Mouse (Mus musculus): ENCODE measurements around the gene Olfr1150-ps1. TPM values are rescaled to one million over a fixed set of nuclear protein-coding genes. Genes with fewer than 3 reads are reported as not detected.

Olfr1150-ps1 gene
- not detected in 2 replicates for polyA plus RNA-seq (2015; fragmentation: Nextera tagmentation; extraction: Ambion mirVana)

DNA sequence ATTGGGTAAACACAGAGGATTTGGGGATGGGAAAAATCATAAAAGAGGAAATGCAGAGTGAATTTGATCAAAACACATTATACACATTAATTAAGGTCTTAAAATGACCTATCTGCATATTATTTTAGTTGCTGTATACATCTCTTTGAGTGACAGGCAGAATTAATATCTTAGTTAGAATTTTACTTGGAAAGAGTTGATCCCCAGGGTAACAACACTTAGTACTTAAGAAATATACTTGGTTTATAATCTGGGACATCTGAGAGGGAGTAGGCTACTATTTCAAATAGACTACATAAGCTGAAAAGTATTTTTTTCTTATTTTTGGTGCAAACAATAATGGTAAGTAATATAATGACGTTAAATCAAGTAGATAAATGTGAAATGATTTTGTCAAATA, at the start of gene Olfr1150-ps1:
Gene Olfr1150-ps1, plus strand, starts transcription at position 301 of the 400 bp plus-strand sequence.
- ATAC-seq (ENCODE audit: borderline replicate concordance, extremely low read depth, low FRiP score, low TSS enrichment): no peak
- H3K4me1 ChIP-seq: no peaks in the 10 kb centered on the region
- no peak within 1 kb of the TSS for H3K4me3 ChIP-seq
- H3K9ac ChIP-seq: no peak within 1 kb of the TSS
- H3K27ac ChIP-seq: no peak within 1 kb of the TSS
- no peaks in the 10 kb centered on the region for H3K36me3 ChIP-seq
- no peak within 1 kb of the TSS for H3K4me2 ChIP-seq
- H3K27me3 ChIP-seq: no peaks in the 10 kb centered on the region
- 81% methylated on average over 1 of the region's 1 CpGs for WGBS
- no peaks in the 10 kb centered on the region for H3K9me3 ChIP-seq

DNA sequence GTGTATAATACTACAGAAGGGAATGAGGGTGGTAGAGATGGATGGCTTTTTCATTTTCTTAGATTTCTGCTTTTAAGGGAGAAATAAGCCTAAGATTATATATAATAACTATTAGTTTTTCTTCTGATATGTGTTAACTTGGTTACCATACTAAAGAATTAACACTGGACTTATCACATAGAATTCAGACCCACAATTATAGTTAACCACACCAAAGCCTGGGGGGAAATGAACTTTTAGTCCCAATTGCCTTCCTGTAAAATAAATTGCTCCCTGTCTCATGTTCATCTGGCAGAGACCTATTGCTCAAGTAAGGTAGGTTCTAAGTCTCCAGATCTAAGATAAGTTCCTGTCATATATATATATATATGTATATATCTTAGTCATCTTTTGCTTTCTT, 43.5 kb upstream of the Olfr1150-ps1 start, which contains the start of gene Olfr1143:
Gene Olfr1143, plus strand, starts transcription at position 301 of the 400 bp plus-strand sequence.
- no peaks in the 10 kb centered on the region for H3K9me3 ChIP-seq
- ATAC-seq (ENCODE audit: borderline replicate concordance, extremely low read depth, low FRiP score, low TSS enrichment): no peak
- no peak within 1 kb of the TSS for H3K4me2 ChIP-seq
- H3K4me3 ChIP-seq: no peak within 1 kb of the TSS
- no peak within 1 kb of the TSS for H3K9ac ChIP-seq
- no peaks in the 10 kb centered on the region for H3K36me3 ChIP-seq
- no peaks in the 10 kb centered on the region for H3K27me3 ChIP-seq
- no peaks in the 10 kb centered on the region for H3K4me1 ChIP-seq
- no peak within 1 kb of the TSS for H3K27ac ChIP-seq

DNA sequence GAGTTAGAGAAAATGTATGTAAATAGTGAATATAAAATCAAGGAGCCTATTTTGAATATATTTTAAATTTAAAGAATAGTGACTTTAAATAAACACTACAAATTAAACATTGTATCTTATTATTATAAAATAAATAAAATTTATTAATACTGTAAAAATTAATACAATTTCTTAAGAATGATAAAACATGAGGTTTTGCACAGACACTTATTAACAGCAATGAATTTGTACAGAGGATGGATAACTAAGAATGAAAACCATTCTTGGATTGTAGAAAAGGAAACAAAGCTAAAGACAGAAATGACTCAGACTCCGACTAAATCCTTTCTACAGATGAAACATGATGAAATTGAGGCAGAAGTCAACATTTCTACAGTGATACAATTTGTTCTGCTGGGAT, 34.3 kb upstream of the Olfr1150-ps1 start, which contains the start of gene Olfr1145:
Gene Olfr1145, plus strand, starts transcription at position 301 of the 400 bp plus-strand sequence.
- H3K27ac ChIP-seq: no peak within 1 kb of the TSS
- 84% methylated on average over 1 of the region's 1 CpGs for WGBS

DNA sequence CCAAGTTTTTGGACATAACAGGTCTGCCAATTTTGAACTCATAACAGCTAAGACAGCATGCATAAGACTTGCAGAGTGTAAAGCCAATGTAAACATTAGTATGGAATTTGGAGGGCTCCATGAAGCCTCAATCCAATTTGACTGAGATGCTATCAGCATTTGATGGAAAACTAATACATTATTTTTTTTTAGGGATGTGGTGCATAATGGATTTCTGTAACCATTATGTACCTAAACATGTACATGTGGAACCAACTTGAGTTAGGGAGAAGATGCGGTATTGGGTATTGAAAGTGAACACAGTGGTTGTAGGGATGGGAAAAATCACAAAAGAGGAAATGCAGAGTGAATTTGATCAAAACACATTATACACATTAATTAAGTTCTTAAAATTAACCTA, 13.6 kb upstream of the Olfr1150-ps1 start, which contains the start of gene Olfr1148:
Gene Olfr1148, plus strand, starts transcription at position 301 of the 400 bp plus-strand sequence.
- WGBS: 94% methylated on average over 1 of the region's 1 CpGs
- Histone ChIP-seq H3K4me3 (no peak within 1 kb of the TSS), H3K9me3 (no peaks in the 10 kb centered on the region), H3K36me3 (no peaks in the 10 kb centered on the region), H3K4me1 (no peaks in the 10 kb centered on the region), H3K27ac (no peak within 1 kb of the TSS), H3K9ac (no peak within 1 kb of the TSS), H3K4me2 (no peak within 1 kb of the TSS), H3K27me3 (no peaks in the 10 kb centered on the region)
- no peak for ATAC-seq (ENCODE audit: borderline replicate concordance, extremely low read depth, low FRiP score, low TSS enrichment)

More for the DNA sequence above, 34.3 kb upstream of the Olfr1150-ps1 start, which contains the start of gene Olfr1145:
- Histone ChIP-seq H3K27me3 (no peaks in the 10 kb centered on the region), H3K9ac (no peak within 1 kb of the TSS), H3K9me3 (no peaks in the 10 kb centered on the region), H3K4me3 (no peak within 1 kb of the TSS), H3K4me2 (no peak within 1 kb of the TSS), H3K4me1 (no peaks in the 10 kb centered on the region), H3K36me3 (no peaks in the 10 kb centered on the region)
- ATAC-seq (ENCODE audit: borderline replicate concordance, extremely low read depth, low FRiP score, low TSS enrichment): no peak

DNA sequence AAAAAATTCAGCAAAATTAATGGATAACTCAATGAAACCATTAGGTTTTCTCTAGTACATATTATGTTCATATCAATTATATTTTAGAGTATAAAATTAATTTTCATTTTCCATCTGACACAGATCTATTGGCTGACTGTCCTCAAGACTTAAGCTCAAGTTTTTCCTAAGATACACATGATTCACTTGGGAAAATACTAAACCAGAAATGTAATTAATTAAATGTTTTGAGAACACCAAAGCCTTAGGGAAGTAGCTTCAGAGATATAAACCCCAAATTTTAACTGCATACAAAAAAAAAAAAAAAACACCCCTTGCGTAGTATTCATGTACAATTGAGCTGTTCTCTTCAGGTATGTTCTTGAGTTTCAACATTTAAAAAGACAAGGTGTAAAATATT, 11.8 kb downstream of the Olfr1150-ps1 start, which contains the start of gene Olfr1151:
Gene Olfr1151, plus strand, starts transcription at position 301 of the 400 bp plus-strand sequence.
- H3K4me1 ChIP-seq: no peaks in the 10 kb centered on the region
- 81% methylated on average over 1 of the region's 1 CpGs for WGBS
- ATAC-seq (ENCODE audit: borderline replicate concordance, extremely low read depth, low FRiP score, low TSS enrichment): no peak
- no peaks in the 10 kb centered on the region for H3K9me3 ChIP-seq
- no peak within 1 kb of the TSS for H3K4me2 ChIP-seq
- no peak within 1 kb of the TSS for H3K9ac ChIP-seq
- H3K27me3 ChIP-seq: no peaks in the 10 kb centered on the region
- H3K4me3 ChIP-seq: no peak within 1 kb of the TSS
- H3K36me3 ChIP-seq: no peaks in the 10 kb centered on the region
- H3K27ac ChIP-seq: no peak within 1 kb of the TSS

DNA sequence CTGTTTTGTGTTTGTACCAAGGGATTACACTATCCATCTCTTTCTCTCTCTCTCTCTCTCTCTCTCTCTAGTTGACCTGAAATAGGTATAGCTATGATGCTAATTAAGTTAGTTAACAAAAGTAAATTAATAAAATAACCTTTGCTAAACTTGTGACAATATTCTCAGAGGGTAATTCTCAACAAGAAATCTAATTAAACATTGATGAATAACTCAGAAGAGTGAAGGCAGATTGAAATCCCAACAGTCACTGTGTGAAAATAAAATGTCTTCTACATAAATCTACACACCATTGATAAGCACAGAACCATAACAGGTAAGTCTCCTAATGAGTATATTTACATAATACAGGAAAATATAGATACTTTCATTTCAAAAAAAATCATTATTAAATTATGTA, 22.4 kb downstream of the Olfr1150-ps1 start, which contains the start of gene Olfr1152:
Gene Olfr1152, plus strand, starts transcription at position 301 of the 400 bp plus-strand sequence.
- no peaks in the 10 kb centered on the region for H3K4me1 ChIP-seq
- no peak within 1 kb of the TSS for H3K4me3 ChIP-seq
- H3K9me3 ChIP-seq: no peaks in the 10 kb centered on the region; the same call in 1 of the 2 replicates
- H3K27me3 ChIP-seq: no peaks in the 10 kb centered on the region
- ATAC-seq (ENCODE audit: borderline replicate concordance, extremely low read depth, low FRiP score, low TSS enrichment): no peak
- H3K9ac ChIP-seq: no peak within 1 kb of the TSS
- no peaks in the 10 kb centered on the region for H3K36me3 ChIP-seq
- H3K27ac ChIP-seq: no peak within 1 kb of the TSS
- H3K4me2 ChIP-seq: no peak within 1 kb of the TSS

DNA sequence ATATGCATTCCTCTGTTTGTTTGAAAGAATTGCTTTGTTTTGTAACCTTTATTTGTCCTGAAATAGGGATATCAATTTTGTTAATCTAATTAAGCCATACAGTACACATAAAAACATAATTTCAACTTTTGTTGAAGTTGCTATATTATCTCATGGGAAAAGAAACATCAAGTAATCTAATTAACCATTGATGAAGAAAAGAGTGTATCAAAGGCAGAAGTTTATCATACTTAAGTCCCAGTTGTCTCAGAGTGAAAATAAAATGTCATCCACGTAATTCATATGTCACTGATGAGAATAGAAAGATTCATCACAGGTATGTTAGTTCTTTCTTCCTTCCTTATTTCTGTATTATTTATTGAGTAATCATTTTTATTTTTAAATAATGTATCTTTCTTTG, 50.9 kb downstream of the Olfr1150-ps1 start, which contains the start of gene Olfr1153:
Gene Olfr1153, plus strand, starts transcription at position 301 of the 400 bp plus-strand sequence.
- 68% methylated on average over 1 of the region's 1 CpGs for WGBS
- H3K9me3 ChIP-seq: no peaks in the 10 kb centered on the region
- H3K27ac ChIP-seq: no peak within 1 kb of the TSS
- no peak within 1 kb of the TSS for H3K4me3 ChIP-seq
- H3K9ac ChIP-seq: no peak within 1 kb of the TSS
- H3K4me2 ChIP-seq: no peak within 1 kb of the TSS
- no peaks in the 10 kb centered on the region for H3K4me1 ChIP-seq
- ATAC-seq (ENCODE audit: borderline replicate concordance, extremely low read depth, low FRiP score, low TSS enrichment): no peak
- H3K27me3 ChIP-seq: no peaks in the 10 kb centered on the region
- H3K36me3 ChIP-seq: no peaks in the 10 kb centered on the region

Other genes starting within 250 kb of the Olfr1150-ps1 start
- not detected in 2 replicates for gene Olfr1130, start 237.8 kb upstream of the Olfr1150-ps1 start, polyA plus RNA-seq (2015; fragmentation: Nextera tagmentation; extraction: Ambion mirVana)
- not detected in 2 replicates for gene Olfr1131, start 216.9 kb upstream of the Olfr1150-ps1 start, polyA plus RNA-seq (2015; fragmentation: Nextera tagmentation; extraction: Ambion mirVana)
- not detected in 2 replicates for gene Olfr1132, start 206.5 kb upstream of the Olfr1150-ps1 start, polyA plus RNA-seq (2015; fragmentation: Nextera tagmentation; extraction: Ambion mirVana)
- not detected in 2 replicates for gene Olfr1133, start 196.6 kb upstream of the Olfr1150-ps1 start, polyA plus RNA-seq (2015; fragmentation: Nextera tagmentation; extraction: Ambion mirVana)
- not detected in 2 replicates for gene Olfr1134, start 185.5 kb upstream of the Olfr1150-ps1 start, polyA plus RNA-seq (2015; fragmentation: Nextera tagmentation; extraction: Ambion mirVana)
- not detected in 2 replicates for gene Olfr1135, start 170.3 kb upstream of the Olfr1150-ps1 start, polyA plus RNA-seq (2015; fragmentation: Nextera tagmentation; extraction: Ambion mirVana)
- not detected in 2 replicates for gene Olfr1136, start 150.0 kb upstream of the Olfr1150-ps1 start, polyA plus RNA-seq (2015; fragmentation: Nextera tagmentation; extraction: Ambion mirVana)
- not detected in 2 replicates for gene Olfr1137, start 130.8 kb upstream of the Olfr1150-ps1 start, polyA plus RNA-seq (2015; fragmentation: Nextera tagmentation; extraction: Ambion mirVana)
- gene Olfr1138, start 104.0 kb upstream of the Olfr1150-ps1 start, polyA plus RNA-seq (2015; fragmentation: Nextera tagmentation; extraction: Ambion mirVana): not detected in 2 replicates
- gene Olfr1140, start 100.2 kb upstream of the Olfr1150-ps1 start, polyA plus RNA-seq (2015; fragmentation: Nextera tagmentation; extraction: Ambion mirVana): not detected in 2 replicates
- not detected in 2 replicates for gene Olfr1141, start 90.0 kb upstream of the Olfr1150-ps1 start, polyA plus RNA-seq (2015; fragmentation: Nextera tagmentation; extraction: Ambion mirVana)
- not detected in 2 replicates for gene Olfr152, start 64.5 kb upstream of the Olfr1150-ps1 start, polyA plus RNA-seq (2015; fragmentation: Nextera tagmentation; extraction: Ambion mirVana)
- not detected in 2 replicates for gene Olfr1143, start 43.4 kb upstream of the Olfr1150-ps1 start, polyA plus RNA-seq (2015; fragmentation: Nextera tagmentation; extraction: Ambion mirVana)
- gene Olfr1145, start 34.2 kb upstream of the Olfr1150-ps1 start, polyA plus RNA-seq (2015; fragmentation: Nextera tagmentation; extraction: Ambion mirVana): not detected in 2 replicates
- not detected in 2 replicates for gene Olfr1148, start 13.5 kb upstream of the Olfr1150-ps1 start, polyA plus RNA-seq (2015; fragmentation: Nextera tagmentation; extraction: Ambion mirVana)
- gene Olfr1151, start 11.9 kb downstream of the Olfr1150-ps1 start, polyA plus RNA-seq (2015; fragmentation: Nextera tagmentation; extraction: Ambion mirVana): not detected in 2 replicates
- gene Olfr1152, start 22.5 kb downstream of the Olfr1150-ps1 start, polyA plus RNA-seq (2015; fragmentation: Nextera tagmentation; extraction: Ambion mirVana): not detected in 2 replicates
- not detected in 2 replicates for gene Olfr1153, start 51.0 kb downstream of the Olfr1150-ps1 start, polyA plus RNA-seq (2015; fragmentation: Nextera tagmentation; extraction: Ambion mirVana)
- not detected in 2 replicates for gene Olfr1154, start 61.2 kb downstream of the Olfr1150-ps1 start, polyA plus RNA-seq (2015; fragmentation: Nextera tagmentation; extraction: Ambion mirVana)
- not detected in 2 replicates for gene Olfr1155, start 101.1 kb downstream of the Olfr1150-ps1 start, polyA plus RNA-seq (2015; fragmentation: Nextera tagmentation; extraction: Ambion mirVana)
- not detected in 2 replicates for gene Olfr1156, start 109.1 kb downstream of the Olfr1150-ps1 start, polyA plus RNA-seq (2015; fragmentation: Nextera tagmentation; extraction: Ambion mirVana)
- not detected in 2 replicates for gene Olfr1157, start 124.3 kb downstream of the Olfr1150-ps1 start, polyA plus RNA-seq (2015; fragmentation: Nextera tagmentation; extraction: Ambion mirVana)
- gene Olfr74, start 130.7 kb downstream of the Olfr1150-ps1 start, polyA plus RNA-seq (2015; fragmentation: Nextera tagmentation; extraction: Ambion mirVana): not detected in 2 replicates
- gene Olfr1158, start 146.1 kb downstream of the Olfr1150-ps1 start, polyA plus RNA-seq (2015; fragmentation: Nextera tagmentation; extraction: Ambion mirVana): not detected in 2 replicates
- gene Olfr1160, start 164.3 kb downstream of the Olfr1150-ps1 start, polyA plus RNA-seq (2015; fragmentation: Nextera tagmentation; extraction: Ambion mirVana): not detected in 2 replicates
- not detected in 2 replicates for gene Olfr1161, start 178.8 kb downstream of the Olfr1150-ps1 start, polyA plus RNA-seq (2015; fragmentation: Nextera tagmentation; extraction: Ambion mirVana)
- 0.05 TPM in 1 of 2 replicates, not detected in the other for gene Olfr73, start 193.7 kb downstream of the Olfr1150-ps1 start, polyA plus RNA-seq (2015; fragmentation: Nextera tagmentation; extraction: Ambion mirVana)
- gene Olfr1162, start 207.1 kb downstream of the Olfr1150-ps1 start, polyA plus RNA-seq (2015; fragmentation: Nextera tagmentation; extraction: Ambion mirVana): not detected in 2 replicates
- gene Olfr1163, start 227.8 kb downstream of the Olfr1150-ps1 start, polyA plus RNA-seq (2015; fragmentation: Nextera tagmentation; extraction: Ambion mirVana): not detected in 2 replicates
- gene Olfr1164, start 250.0 kb downstream of the Olfr1150-ps1 start, polyA plus RNA-seq (2015; fragmentation: Nextera tagmentation; extraction: Ambion mirVana): not detected in 2 replicates

All from lung, embryonic 15.5 days (tissue).